Mouse (Mus musculus) hindbrain, embryonic 16.5 days (tissue): ENCODE data around the gene Olfr213. TPM values are rescaled to one million over a fixed set of nuclear protein-coding genes. Genes with fewer than 3 reads are reported as not detected.
"Not testable (repeated sequence)": the region's sequence is repeated elsewhere in the genome, so short reads cannot be mapped to it uniquely, and the experiment has no call there.

ENCODE experiments used
- ATAC-seq: fragments of 200-750 bp; cut with Nextera tagmentation; 2 replicates; pipeline ENCODE4 v1.8.0; 2017; ENCODE audit warnings: moderate TSS enrichment, moderate library complexity
- H3K27ac ChIP-seq: fragments of 300-500 bp; sonication (generic); 2 replicates; pipeline ENCODE4 v1.5.1; 2014; ENCODE audit warnings: low read depth, mild to moderate bottlenecking, control low read depth, low read length, moderate library complexity
- H3K27me3 ChIP-seq: fragments of 300-500 bp; sonication (generic); replicated peaks from 2 replicates; pipeline ENCODE4 v1.6.1; 2014; ENCODE audit warnings: low read length; ENCODE audit not compliant: control insufficient read depth, insufficient read depth
- H3K36me3 ChIP-seq: fragments of 300-500 bp; sonication (generic); 2 replicates; pipeline ENCODE4 v1.6.1; 2014; ENCODE audit warnings: mild to moderate bottlenecking, low read length, moderate library complexity, mixed read lengths; ENCODE audit not compliant: control insufficient read depth, insufficient read depth
- H3K4me1 ChIP-seq: fragments of 300-500 bp; sonication (generic); 2 replicates; pipeline ENCODE4 v1.6.1; 2014; ENCODE audit warnings: low read depth, low read length; ENCODE audit not compliant: control insufficient read depth, insufficient read depth
- H3K4me2 ChIP-seq: fragments of 300-500 bp; sonication (generic); 2 replicates; pipeline ENCODE4 v1.6.1; 2014; ENCODE audit warnings: mild to moderate bottlenecking, low read length, control low read depth, moderate library complexity
- H3K4me3 ChIP-seq: fragments of 300-500 bp; sonication (generic); 2 replicates; pipeline ENCODE4 v1.5.1; 2014; ENCODE audit warnings: mild to moderate bottlenecking, low read length, control low read depth, moderate library complexity
- H3K9ac ChIP-seq: fragments of 300-500 bp; sonication (generic); 2 replicates; pipeline ENCODE4 v1.6.1; 2014; ENCODE audit warnings: low read depth, mild to moderate bottlenecking, control low read depth, low read length, moderate library complexity
- H3K9me3 ChIP-seq: fragments of 300-500 bp; sonication (generic); 2 replicates; pipeline ENCODE4 v1.6.1; 2014; ENCODE audit warnings: mild to moderate bottlenecking, low read length, moderate library complexity; ENCODE audit not compliant: control insufficient read depth
- WGBS: fragments of 180-500 bp; shearing (Covaris S2); extraction: QIAGEN DNeasy Blood & Tissue Kit; methylation state at CpG from one replicate; pipeline ENCODE4 v1.1.7; 2014; 5-methylcytosine and 5-hydroxymethylcytosine counted together
- polyA plus RNA-seq: library from polyadenylated mRNA; unstranded; fragments of >200 nt; fragmentation: Nextera tagmentation; extraction: Ambion mirVana; gene quantifications from 2 replicates; pipeline ENCODE4 v1.2.1, GENCODE M21; 2015

The Olfr213 gene
- polyA plus RNA-seq, result not detected in 2 replicates

DNA sequence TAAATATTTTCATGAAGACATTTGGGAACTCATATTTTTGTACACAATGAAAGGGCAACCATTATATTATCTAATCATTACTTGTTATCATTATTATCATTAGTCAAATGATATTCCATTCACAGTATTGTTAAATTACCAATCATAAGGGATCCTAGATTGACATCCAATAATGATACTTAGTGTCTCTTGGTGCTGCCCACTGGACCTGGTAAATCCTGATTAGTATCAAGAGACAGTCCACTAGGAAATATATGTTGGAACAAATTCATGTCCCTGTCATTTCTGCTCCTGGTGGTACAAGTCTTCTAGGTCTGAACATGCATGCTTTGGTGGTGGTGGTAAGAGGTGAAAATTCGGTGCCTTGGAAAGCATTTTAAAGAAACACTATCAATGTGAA, at the start of gene Olfr213:
TSS of gene Olfr213 (plus strand) at position 301 of the 400 bp plus-strand sequence.
- H3K36me3 ChIP-seq, result no peaks in the 10 kb centered on the region

GRCm38 (mm10) chr6:116488791-116489190, 49.5 kb upstream of the Olfr213 start, which contains the start of gene Olfr211:
TSS of gene Olfr211 (plus strand) at chr6:116489091.
- Histone ChIP-seq H3K4me2 (no peak within 1 kb of the TSS), H3K9ac (no peak within 1 kb of the TSS), H3K27me3 (no peaks in the 10 kb centered on the region), H3K4me1 (no peaks in the 10 kb centered on the region), H3K9me3 (0 out of 2 replicates have a peak, but pooled peaks cover 2% of the 10 kb centered on the region), H3K4me3 (no peak within 1 kb of the TSS), H3K27ac (no peak within 1 kb of the TSS), H3K36me3 (no peaks in the 10 kb centered on the region)
- 66% methylated on average over 4 of the region's 4 CpGs for WGBS
- ATAC-seq, result no peak

More for the DNA sequence above, at the start of gene Olfr213:
- no peak for ATAC-seq
- H3K9ac ChIP-seq, result no peak within 1 kb of the TSS
- H3K4me1 ChIP-seq, result no peaks in the 10 kb centered on the region
- no peak within 1 kb of the TSS for H3K4me3 ChIP-seq
- whole genome bisulfite sequencing, result 90% methylated on average over 1 of the region's 1 CpGs
- H3K27me3 ChIP-seq, result no peaks in the 10 kb centered on the region
- no peak within 1 kb of the TSS for H3K4me2 ChIP-seq
- H3K9me3 ChIP-seq, result no peaks in the 10 kb centered on the region
- no peak within 1 kb of the TSS for H3K27ac ChIP-seq

DNA sequence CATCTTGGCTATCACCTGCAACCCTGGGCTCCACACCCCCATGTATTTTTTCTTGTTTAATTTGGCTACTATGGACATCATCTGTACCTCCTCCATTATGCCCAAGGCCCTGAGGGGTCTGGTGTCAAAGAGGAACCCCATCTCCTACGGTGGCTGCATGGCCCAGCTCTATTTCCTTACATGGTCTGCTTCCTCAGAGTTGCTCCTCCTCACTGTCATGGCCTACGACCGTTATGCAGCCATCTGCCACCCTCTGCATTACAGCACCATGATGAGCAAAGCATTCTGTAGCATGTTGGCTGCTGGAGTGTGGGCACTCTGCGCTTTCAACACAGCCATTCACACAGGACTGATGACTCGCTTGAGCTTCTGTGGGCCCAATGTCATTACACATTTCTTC, 44.5 kb upstream of the Olfr213 start:
- no peaks in the 10 kb centered on the region for H3K27me3 ChIP-seq
- 89% methylated on average over 5 of the region's 5 CpGs for WGBS
- ATAC-seq, result no peak

DNA sequence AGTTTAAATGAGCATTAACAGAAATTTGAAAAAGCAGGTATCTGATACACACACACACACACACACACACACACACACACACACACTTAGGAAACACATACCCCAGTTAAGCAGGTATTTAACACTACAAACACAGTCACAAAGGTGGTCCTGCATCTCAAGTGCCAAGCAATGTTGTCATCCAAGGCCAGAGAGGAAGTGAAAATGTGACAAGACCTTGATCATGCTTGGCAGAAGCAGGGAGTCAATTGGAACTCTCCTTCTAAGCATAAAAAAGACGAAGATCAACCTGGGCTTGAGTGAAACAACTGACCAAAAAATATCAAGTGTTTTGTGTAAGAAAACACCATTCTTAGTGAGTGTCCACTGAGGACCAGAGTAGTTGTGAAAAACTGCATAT, 42.3 kb upstream of the Olfr213 start:
- Histone ChIP-seq H3K9ac (no peak overlapping the region), H3K27ac (no peak overlapping the region), H3K36me3 (no peaks in the 10 kb centered on the region), H3K4me1 (no peaks in the 10 kb centered on the region), H3K27me3 (no peaks in the 10 kb centered on the region), H3K4me2 (no peak overlapping the region), H3K4me3 (no peak overlapping the region), H3K9me3 (no peaks in the 10 kb centered on the region)
- ATAC-seq, result no peak
- 71% methylated on average over 1 of the region's 1 CpGs for WGBS

More for the DNA sequence above, 44.5 kb upstream of the Olfr213 start:
- no peak overlapping the region for H3K27ac ChIP-seq
- no peak overlapping the region for H3K4me2 ChIP-seq
- no peaks in the 10 kb centered on the region for H3K4me1 ChIP-seq
- no peak overlapping the region for H3K4me3 ChIP-seq
- no peaks in the 10 kb centered on the region for H3K36me3 ChIP-seq
- no peaks in the 10 kb centered on the region for H3K9me3 ChIP-seq
- H3K9ac ChIP-seq, result no peak overlapping the region

GRCm38 (mm10) chr6:116506302-116507003, 31.8 kb upstream of the Olfr213 start, which contains the start of gene Olfr212:
TSS of gene Olfr212 (plus strand) at chr6:116506516.
- H3K4me1 ChIP-seq, ATAC-seq, H3K27me3 ChIP-seq, H3K27ac ChIP-seq, H3K9ac ChIP-seq, H3K4me3 ChIP-seq, H3K36me3 ChIP-seq, H3K4me2 ChIP-seq, H3K9me3 ChIP-seq: not testable (repeated sequence)
- 94% methylated on average over 19 of the region's 20 CpGs for WGBS

GRCm38 (mm10) chr6:116514832-116515231, 23.4 kb upstream of the Olfr213 start:
- H3K9me3 ChIP-seq, result no peaks in the 10 kb centered on the region
- no peak for ATAC-seq

DNA sequence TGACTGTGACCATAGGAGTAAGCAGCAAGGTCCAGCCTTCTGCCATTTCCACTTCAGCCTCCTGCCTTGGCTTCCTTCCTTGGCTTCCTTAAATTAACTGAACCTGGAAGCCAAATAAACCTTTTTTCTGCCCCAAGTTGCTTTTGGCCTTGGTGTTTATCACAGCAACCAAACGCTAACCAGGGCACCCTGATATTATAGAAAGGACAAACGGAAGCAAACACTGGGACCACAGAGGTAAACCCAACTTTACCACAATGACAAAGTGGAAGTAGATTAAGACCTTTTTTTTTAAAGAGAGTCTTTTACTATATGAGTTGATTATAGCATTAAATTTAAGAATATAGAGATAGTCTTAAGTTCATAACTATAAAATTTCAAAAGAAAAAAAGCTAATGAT, 4.2 kb downstream of the Olfr213 start:
- Histone ChIP-seq H3K27ac (no peak overlapping the region), H3K9ac (no peak overlapping the region), H3K4me3 (no peak overlapping the region), H3K27me3 (no peaks in the 10 kb centered on the region), H3K36me3 (no peaks in the 10 kb centered on the region), H3K4me1 (no peaks in the 10 kb centered on the region), H3K9me3 (no peaks in the 10 kb centered on the region), H3K4me2 (no peak overlapping the region)
- ATAC-seq, result no peak
- 86% methylated on average over 2 of the region's 2 CpGs for WGBS

More at GRCm38 (mm10) chr6:116514832-116515231, 23.4 kb upstream of the Olfr213 start:
- Histone ChIP-seq H3K9ac (no peak overlapping the region), H3K4me3 (no peak overlapping the region), H3K27ac (no peak overlapping the region), H3K27me3 (no peaks in the 10 kb centered on the region), H3K36me3 (no peaks in the 10 kb centered on the region), H3K4me2 (no peak overlapping the region), H3K4me1 (no peaks in the 10 kb centered on the region)

GRCm38 (mm10) chr6:116550841-116551240, 12.6 kb downstream of the Olfr213 start, which contains the start of gene Gm5580:
TSS of gene Gm5580 (plus strand) at chr6:116551141.
- 97% methylated on average over 11 of the region's 11 CpGs for WGBS
- not testable (repeated sequence) for H3K4me3 ChIP-seq, H3K4me2 ChIP-seq, H3K9me3 ChIP-seq, H3K9ac ChIP-seq, H3K4me1 ChIP-seq, H3K27ac ChIP-seq, H3K36me3 ChIP-seq, H3K27me3 ChIP-seq, ATAC-seq

GRCm38 (mm10) chr6:116553935-116554334, 15.7 kb downstream of the Olfr213 start, which contains the start of gene Olfr214:
TSS of gene Olfr214 (plus strand) at chr6:116554235.
- no peak for ATAC-seq
- Histone ChIP-seq H3K27ac (no peak within 1 kb of the TSS), H3K27me3 (no peaks in the 10 kb centered on the region), H3K4me3 (no peak within 1 kb of the TSS), H3K4me2 (no peak within 1 kb of the TSS), H3K4me1 (no peaks in the 10 kb centered on the region), H3K36me3 (no peaks in the 10 kb centered on the region), H3K9ac (no peak within 1 kb of the TSS), H3K9me3 (no peaks in the 10 kb centered on the region)
- WGBS, result 70% methylated on average over 1 of the region's 1 CpGs
